Mouse (Mus musculus) thymus, postnatal 14 days (tissue): ENCODE measurements at regions not wholly inside any gene's neighbourhood (a gene's known extent, or its start where the extent isn't known, plus 50 kb on each side); places are given as distances from the start of the nearest gene placed in this dataset.

ENCODE experiments used
- DNase-seq: peaks from one replicate; pipeline ENCODE4 v3.0.0; 2021

GRCm38 (mm10) chr4:106048797-106049196 is 259.1 kb downstream of the Gm12728 start:
- DNase-seq, result no peak

DNA sequence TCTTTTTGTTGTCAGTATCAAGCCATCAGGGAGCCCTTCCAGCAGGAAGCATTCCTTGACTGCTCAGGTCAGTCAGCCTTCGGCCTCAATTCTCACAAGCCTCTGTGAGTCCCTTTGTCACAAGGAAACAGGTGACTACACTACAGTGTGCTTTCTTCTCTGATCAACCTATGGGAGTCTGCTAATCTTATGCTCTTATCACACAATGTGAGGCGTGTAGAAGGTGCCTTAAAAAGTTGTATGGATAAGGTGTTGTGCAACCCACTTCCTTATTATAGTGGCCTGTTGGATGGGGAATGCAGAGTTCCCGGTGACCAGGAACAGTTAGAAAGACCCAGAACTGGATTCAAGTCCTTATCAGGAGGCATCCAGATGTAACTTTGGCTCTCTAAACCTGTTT is 260.2 kb downstream of the Gm12728 start:
- no peak for DNase-seq

GRCm38 (mm10) chr4:106050297-106050696 is 260.6 kb downstream of the Gm12728 start:
- no peak for DNase-seq

DNA sequence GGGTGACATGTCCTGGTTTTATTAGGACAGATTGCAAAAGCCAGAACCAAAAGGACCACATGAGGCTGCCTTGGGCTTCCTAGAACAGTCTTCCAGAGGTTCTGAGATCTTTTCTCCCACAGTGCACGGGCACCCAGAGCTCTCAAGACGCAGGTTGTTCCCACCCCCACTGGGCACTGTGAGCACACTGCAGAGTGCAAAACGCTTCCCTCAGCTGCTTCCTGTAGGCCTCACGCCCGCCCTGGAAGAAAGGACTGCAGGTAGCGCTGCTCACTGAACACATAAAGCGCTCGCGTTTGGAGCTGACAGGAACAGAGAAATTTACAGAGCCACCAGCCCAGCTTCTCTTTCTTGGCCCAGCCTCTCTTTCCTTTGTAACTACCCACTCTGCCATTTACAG is 262.5 kb upstream of the Usp24 start:
- DNase-seq, result peak; percentile 3

DNA sequence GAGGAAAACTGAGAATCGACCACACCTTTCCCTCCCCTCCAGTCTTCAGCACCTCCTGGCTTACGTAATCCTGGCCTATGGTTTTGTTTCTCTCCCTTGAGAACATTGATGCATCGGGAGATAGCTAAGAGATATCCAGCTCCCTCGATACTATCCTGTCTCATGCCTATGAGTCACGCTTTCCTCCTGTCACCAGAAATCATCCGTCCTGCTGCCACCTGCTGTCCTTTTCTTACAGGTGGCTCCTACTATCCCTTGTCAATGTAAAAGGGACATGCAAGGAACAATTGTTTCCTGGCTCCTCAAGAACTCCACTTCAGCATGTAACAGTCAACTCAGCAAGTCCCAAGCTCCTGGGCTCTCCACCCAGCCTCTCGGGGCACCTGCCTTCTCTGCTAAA is 261.7 kb upstream of the Usp24 start:
- no peak for DNase-seq

DNA sequence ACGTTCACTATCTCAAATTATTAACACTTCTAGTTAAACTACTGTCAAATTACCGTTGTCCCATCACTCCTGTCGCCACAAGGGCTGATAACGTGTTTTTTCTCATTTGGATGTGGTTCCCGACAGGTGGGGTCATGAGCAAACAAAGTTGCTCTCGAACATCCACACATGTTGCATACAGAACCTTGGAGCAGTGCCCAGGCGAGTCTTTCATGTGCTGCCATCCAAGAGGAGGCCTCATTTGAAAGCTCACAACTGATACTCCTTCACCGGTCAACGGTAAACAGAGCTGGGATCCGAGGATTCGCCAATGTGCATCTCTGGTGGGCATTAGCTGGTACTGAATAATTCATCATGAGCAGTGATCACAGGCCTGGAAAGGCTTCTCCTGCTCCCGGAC is 253.4 kb upstream of the Usp24 start:
- DNase-seq, result no peak

DNA sequence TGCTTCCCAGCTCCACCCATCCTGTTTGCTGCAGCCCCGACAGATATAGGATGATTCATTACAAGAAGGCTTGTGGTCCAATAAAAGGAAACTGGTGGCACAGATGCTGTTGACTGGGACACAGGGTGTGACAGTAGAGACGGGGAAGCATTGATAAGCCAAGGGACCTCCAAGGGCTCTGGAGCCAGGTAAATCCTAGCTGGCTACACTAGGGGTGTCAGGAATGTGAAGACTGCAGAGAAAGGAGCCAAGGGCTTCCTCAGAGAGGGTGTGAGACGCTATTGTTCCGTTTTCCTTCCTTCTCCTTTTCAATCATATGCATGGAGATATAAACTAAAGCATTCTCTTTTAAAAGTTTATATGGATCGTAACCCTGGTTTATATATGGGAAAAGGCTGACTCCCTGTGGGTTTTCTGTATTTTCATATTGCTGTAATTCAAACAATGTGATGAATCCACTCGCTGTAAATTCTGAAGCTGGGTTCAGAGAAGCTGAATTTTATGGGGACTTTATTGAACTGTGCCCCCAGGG is 252.1 kb upstream of the Usp24 start:
- no peak for DNase-seq

DNA sequence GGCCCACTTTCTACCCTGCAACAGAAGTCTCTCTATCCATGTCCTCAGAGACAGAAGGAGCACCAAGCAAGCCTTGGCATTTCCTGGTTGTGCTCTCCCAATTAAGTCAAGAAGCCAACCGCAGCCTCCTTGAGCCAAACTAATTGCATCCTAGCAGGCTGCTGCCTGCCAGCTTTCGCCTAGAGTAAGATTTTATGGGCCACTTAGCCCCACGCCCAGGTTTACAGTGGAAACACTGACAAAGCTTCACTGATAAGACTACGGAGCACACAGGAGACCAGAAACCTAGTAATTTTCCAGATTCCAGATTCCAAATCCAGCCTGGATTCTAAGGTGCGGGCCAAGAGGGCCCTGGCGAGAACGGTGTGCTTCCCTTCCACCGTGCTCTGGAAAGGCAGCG is 249.0 kb upstream of the Usp24 start:
- DNase-seq, result no peak

DNA sequence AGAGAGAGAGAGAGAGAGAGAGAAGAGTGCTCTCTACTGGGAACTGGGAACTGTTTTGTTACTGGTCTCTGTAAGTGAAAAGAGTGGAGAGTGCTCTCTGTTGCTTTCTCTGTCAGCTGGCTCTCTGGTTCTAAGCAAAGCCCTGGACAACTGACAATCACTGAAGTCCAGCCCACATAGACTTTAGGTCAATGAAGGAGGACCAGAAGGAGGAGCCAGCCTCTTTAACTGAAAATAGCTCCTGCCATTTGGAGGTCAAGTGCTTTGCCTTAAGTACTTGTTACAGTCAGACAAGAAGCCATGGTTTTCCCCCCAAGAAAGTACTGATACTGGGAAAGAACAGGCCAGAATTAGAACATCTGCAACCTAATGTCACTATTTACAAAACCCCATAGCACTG is 232.5 kb upstream of the Usp24 start:
- DNase-seq, result no peak

DNA sequence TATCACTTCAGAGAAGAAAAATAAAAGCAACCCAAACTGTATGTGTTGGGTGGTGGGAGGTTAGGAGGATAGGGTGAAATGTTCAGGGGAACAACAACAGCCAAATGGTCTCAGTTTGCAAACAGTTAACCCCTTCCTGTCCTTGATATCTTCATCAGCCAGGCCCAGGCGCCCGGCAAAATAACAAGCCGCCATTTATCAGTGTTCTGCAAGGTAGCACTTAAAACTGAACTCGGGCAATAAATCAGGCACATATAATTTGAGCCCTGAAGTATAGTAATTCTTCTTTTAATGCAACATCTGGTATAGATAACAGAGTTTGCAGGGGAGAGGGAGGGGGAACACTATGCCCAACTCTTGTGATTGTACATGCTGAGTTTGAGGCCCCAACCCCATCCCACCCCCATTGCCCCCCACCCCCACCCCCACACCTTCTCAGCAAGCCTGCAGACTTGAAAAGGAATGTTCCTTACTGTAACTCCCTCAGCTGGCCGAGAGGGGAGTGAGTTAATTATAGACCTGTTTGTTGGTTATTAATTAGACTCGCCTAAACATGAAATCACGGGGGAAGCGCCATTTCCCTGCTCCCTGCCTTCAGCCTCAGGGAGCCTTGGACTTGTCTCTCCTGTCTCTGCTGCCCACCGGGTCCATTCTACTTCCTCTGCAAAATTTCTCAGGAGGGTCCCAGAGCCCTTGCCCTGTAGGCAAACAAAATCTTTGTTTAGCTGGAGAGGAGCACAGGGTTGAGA is 223.9 kb upstream of the Usp24 start:
- DNase-seq, result no peak

- DNase-seq, result no peak
Measured at GRCm38 (mm10) chr4:106092676-106093070, 223.3 kb upstream of the Usp24 start.

DNA sequence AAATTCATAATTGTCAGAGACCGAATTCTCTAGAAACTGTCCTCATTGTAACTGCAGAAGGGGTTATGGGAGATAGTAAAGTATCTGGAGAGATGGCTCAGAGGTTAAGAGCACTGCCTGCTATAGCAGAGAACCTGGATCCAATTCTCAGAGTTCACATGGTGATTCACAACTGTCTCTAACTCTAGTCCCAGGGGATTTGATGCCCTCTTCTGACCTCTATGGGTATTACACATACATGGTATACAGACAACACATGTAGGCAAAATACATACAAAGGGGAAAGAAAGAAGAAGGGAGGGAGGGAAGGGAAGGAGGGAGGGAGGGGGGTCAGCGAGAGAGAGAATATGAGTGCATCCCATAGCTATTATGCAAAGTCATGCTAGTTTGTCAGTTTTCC is 222.8 kb upstream of the Usp24 start:
- no peak for DNase-seq

- no peak for DNase-seq
Measured at GRCm38 (mm10) chr4:106094882-106095556, 221.0 kb upstream of the Usp24 start.

DNA sequence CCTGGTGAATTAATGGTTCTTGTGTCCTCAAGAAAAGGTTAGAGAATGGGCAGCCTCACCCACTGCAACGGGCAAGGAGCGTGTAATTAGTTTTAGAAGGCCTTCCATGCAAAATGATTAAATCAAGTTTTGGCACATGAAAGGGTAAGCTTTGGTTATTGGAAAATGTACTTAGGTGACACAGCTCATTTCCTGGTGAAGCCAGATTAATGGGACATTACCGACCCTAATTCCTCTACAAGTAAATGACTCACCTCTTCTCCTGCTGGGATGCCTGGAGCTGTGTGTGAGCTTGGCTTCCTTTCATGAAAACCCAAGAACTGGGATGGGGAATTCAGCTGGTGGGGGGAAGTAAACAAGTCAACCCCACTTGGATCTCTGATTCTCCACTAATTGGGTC is 219.9 kb upstream of the Usp24 start:
- no peak for DNase-seq

DNA sequence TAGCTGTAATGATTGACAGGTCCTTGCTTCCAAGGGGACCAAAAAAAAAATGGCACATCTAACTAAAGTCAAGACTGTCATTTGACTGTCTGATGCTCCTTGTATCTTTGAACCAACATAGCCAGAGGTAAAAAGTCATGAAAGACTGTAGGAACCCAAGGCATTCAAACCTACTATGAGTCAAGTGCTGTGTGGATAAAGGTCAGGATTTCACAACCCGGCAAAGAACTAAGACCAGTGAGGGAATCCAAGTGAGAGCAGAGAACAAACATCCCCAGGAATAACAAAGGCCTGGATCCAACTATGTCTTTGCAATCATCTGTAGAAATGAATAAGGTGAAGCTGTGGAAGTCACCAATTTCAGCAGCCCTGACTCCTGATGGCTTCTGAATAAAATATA is 218.2 kb upstream of the Usp24 start:
- DNase-seq, result no peak

- no peak for DNase-seq
Measured at GRCm38 (mm10) chr4:106100211-106101025, 215.6 kb upstream of the Usp24 start.

DNA sequence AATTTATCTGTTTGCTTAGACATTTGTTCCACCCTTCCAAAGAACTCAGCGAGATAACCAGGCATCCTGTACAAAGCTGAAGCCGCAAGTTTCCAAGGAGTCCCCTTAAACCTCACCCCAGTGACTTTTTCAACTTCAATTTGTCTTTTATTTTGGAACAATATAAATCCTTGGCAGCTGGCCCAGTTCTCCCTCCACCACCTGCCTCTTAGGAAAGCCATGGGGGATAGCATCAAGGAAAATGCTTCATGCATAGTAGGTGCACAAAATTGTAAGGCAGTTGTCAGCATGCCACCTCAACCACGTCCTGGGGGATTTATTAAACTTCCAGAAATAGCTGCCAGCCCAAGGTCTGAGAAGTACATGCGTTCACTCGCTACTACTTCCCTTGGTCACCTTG is 214.1 kb upstream of the Usp24 start:
- DNase-seq, result no peak

DNA sequence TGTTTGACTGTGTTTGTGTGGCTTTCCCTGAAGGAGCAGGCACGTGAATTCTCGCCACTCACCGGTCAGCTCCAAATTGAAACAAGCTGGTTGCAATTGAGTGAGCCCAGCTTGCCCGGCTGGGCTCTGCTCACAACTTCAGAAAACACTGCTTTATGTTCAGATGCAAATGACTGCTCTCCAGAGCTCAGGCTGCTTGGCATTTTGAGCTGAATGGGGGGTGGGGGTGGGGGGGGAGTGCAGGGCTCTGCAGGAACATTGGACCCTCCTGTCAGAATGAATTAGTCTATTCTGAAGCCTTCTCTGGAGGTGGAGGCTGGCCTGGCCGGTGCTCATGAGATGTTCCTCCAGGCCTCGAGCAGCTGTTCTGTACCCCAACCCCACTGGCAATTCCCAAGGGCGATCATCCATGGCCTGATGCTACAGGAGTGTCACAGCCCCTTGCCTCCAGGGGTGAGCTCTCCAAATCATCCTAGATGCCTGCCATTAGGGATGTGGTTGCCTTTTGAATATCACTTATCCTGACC is 213.5 kb upstream of the Usp24 start:
- DNase-seq, result no peak

DNA sequence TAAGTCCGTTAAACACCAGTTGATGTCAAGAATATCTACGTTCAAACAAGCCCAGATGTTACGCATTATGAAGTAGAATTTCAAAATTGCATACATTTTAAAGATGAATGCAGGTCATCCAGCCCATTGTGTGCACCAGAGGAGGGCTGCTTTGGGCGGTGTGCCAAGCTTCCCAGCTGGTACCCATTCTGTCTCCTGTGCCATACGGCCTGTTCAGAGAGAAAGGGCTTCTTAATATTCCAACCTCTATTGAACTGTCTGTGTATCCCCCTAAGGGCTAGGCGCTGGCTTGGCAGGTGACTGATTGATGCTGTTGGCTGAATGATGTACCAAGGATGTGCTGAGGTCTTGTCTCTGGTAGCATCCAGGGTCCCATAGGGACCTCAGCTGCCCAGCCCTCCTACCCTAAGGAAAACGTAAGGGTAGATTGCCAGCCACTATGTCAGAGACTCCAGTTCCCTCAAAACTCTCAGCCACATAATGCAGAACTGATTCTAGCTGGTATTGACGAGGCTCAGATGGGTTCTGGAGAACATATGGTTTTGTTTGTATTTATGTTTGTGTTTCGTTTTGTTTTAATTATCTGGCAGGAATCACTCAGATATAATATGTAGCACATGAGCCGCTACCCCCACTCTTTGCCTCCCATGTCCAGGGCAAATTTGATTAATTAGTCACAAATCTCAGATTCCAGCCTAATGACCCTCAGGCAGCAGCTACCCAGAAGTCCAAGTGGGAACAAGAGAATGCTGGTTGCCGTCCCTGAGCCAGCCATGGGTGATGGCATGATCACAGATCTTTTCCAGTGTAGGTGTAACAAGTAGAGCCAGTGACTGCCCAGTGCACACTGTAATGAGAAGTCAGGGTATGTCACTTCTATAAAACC is 212.0 kb upstream of the Usp24 start:
- no peak for DNase-seq

- no peak for DNase-seq
Measured at GRCm38 (mm10) chr4:106112981-106113380, 203.0 kb upstream of the Usp24 start.

DNA sequence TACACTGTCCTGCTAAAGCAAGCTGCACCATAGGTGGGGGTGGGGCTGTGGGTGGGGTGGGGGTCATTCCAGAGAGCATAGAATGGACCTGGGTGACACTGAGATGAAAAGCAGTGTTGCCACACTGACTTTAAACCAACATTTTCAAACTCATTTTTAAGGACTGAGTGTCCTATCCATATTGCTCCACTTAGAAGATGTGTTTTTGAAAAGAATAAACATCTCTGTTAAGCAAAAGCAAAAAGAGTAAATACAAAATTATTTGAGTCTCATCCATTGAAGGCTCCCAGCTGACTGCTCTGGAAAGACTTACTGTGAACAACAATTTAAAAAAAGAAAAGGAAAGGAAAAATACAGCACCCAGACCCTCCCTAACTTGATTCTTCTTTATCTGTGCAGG is 202.3 kb upstream of the Usp24 start:
- DNase-seq, result no peak

DNA sequence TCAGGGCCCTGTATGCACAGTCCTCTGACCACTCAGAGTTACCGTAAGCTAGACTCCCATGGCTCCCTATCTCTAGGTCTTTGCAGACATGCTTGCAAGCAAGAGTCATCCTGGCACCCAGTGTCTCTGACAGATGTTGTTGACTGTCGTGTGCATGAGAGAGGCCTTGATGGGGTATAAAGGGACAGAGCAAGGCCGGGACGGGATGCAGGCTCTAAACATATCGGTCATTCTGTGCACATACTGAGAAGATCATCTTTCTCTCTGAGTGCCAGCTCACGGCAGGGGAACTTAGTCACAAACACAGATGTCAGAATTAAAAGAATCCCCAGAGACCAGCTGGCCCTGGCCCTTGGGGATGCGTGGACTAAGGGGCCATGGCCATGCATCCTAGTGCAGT is 199.4 kb upstream of the Usp24 start:
- DNase-seq, result no peak
